Mouse (Mus musculus): ENCODE results near the gene Pde1a. TPM values are rescaled to one million over a fixed set of nuclear protein-coding genes. Genes with fewer than 3 reads are reported as not detected.
A peak's percentile ranks its signal among the peaks of the same experiment; 100 is the strongest.
"Not testable (repeated sequence)": the region's sequence is repeated elsewhere in the genome, so short reads cannot be mapped to it uniquely, and the experiment has no call there.

The Pde1a gene
- polyA plus RNA-seq, 1 experiment from 2014 or later = 0.81 TPM

DNA sequence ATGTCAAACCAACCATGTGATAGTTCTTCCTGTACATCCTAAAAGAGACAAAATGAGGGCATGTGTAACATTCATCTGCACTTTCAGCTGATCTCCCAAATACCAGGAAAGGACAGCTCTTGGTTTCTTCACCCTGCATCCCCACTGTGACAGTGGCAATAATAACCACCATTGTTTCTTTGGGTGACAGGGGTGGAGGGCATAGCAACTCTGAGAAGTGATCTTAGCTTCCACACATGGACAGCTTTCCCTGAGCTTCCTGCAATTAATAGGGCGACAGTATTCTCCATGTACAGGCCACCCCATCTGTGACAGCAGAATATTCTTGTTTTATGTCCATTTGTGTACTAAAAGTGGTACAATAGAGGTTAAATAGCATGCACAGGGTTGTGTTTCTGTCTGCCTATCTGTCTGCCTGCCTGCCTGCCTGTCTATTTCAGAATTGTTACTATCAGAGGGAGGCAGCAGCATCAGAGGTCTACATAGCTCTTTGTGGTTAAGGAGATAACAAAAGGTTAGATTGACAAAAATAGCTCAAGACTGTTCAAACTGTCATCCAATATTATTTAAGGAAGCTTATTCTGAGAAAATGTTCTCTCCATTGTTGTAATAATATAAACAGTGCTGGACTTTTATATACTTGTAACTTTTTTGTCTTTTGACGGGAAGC is 227.3 kb downstream of the Pde1a start:
- H3K27ac ChIP-seq = no peak overlapping the region
- H3K27me3 ChIP-seq (ENCODE audit: poor library complexity, severe bottlenecking) = no peaks in the 10 kb centered on the region
- no peak overlapping the region for H3K4me3 ChIP-seq
- WGBS = 92% methylated on average over 2 of the region's 2 CpGs
- H3K36me3 ChIP-seq (replicated peaks) = no peaks in the 10 kb centered on the region
- H3K4me1 ChIP-seq = 0 out of 2 replicates have a peak, but pooled peaks cover 5% of the 10 kb centered on the region
- DNase-seq (ENCODE audit: extremely low spot score, low spot score) = no peak
- no peaks in the 10 kb centered on the region for H3K9me3 ChIP-seq

GRCm38 (mm10) chr2:79898522-79898921 is 230.7 kb downstream of the Pde1a start:
- Histone ChIP-seq H3K27ac (no peak overlapping the region), H3K36me3 (replicated peaks) (no peaks in the 10 kb centered on the region)
- 84% methylated on average over 3 of the region's 3 CpGs for WGBS

GRCm38 (mm10) chr2:79892829-79893228 is 236.4 kb downstream of the Pde1a start:
- no peaks in the 10 kb centered on the region for H3K36me3 ChIP-seq (replicated peaks)
- DNase-seq (ENCODE audit: extremely low spot score, low spot score) = no peak
- no peaks in the 10 kb centered on the region for H3K9me3 ChIP-seq
- no peak overlapping the region for H3K4me3 ChIP-seq
- 89% methylated on average over 1 of the region's 1 CpGs for WGBS
- H3K27me3 ChIP-seq (ENCODE audit: poor library complexity, severe bottlenecking) = no peaks in the 10 kb centered on the region
- H3K27ac ChIP-seq = no peak overlapping the region
- no peaks in the 10 kb centered on the region for H3K4me1 ChIP-seq

More at GRCm38 (mm10) chr2:79898522-79898921, 230.7 kb downstream of the Pde1a start:
- Histone ChIP-seq H3K4me3 (no peak overlapping the region), H3K9me3 (no peaks in the 10 kb centered on the region), H3K27me3 (ENCODE audit: poor library complexity, severe bottlenecking) (no peaks in the 10 kb centered on the region), H3K4me1 (0 out of 2 replicates have a peak, but pooled peaks cover 5% of the 10 kb centered on the region)
- no peak for DNase-seq (ENCODE audit: extremely low spot score, low spot score)

DNA sequence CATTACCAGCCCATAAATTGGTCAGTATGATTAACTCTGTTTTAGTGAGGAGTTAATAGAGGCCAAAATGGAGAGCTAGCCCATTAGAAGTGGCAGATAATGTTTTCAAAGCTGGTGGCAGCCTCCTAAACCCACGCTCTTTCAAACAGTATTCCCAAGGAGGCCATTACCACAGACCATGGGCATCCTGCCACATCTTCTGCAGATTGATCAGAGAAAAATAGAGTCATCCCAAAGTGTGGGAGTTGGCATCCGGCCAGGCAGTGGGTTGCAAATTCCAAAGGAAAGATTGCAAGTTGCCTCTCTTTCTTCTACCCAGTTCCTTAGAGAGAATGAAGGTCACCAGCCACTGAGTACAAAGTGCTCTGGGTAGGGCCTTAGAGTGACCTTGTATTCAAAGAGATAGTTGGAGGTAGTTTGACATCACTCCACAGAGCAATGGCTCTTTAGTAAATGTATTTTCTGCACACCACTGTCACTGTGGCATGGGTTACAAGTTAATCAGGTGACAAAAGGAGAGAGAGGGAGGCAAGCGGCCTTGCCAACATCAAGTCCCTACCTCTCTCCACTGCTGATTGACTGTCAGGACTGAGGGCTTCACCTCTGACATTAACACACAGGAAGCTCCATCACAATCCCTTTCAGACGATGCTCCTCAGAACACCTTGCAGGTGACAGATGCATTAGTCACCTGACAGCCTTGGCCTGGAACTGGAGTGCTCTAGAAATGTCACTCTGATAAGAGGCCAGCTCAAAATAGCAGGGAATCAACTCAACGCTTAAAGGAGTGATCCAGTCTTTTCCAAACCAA is 237.3 kb downstream of the Pde1a start:
- no peaks in the 10 kb centered on the region for H3K27me3 ChIP-seq (ENCODE audit: poor library complexity, severe bottlenecking)
- DNase-seq (ENCODE audit: extremely low spot score, low spot score) = no peak
- WGBS = 89% methylated on average over 5 of the region's 5 CpGs
- H3K9me3 ChIP-seq = no peaks in the 10 kb centered on the region
- no peak overlapping the region for H3K27ac ChIP-seq
- no peaks in the 10 kb centered on the region for H3K4me1 ChIP-seq
- H3K4me3 ChIP-seq = no peak overlapping the region
- H3K36me3 ChIP-seq (replicated peaks) = no peaks in the 10 kb centered on the region

DNA sequence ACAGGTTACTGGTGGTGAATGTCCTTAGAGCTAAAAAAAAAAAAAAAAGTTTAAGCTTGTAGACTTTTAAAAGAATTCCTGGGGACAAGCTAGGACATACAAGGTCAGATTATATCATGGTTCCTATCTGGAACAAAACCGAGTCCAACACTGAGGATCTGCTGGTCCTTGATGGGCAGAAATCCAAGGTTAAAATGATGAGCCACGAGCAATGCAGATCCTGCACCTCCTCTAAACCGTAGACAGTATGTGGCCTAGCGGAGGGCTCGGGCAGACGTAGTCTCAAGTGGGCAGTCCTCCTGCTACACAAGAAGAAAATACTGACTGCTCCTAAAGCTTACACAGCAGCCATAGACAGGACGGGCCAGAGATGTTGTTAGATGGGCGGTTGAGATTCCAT is 238.5 kb downstream of the Pde1a start:
- no peaks in the 10 kb centered on the region for H3K36me3 ChIP-seq (replicated peaks)
- 91% methylated on average over 8 of the region's 8 CpGs for WGBS
- H3K9me3 ChIP-seq = no peaks in the 10 kb centered on the region
- H3K4me1 ChIP-seq = no peaks in the 10 kb centered on the region
- H3K27me3 ChIP-seq (ENCODE audit: poor library complexity, severe bottlenecking) = no peaks in the 10 kb centered on the region
- H3K27ac ChIP-seq = no peak overlapping the region
- no peak overlapping the region for H3K4me3 ChIP-seq
- DNase-seq (ENCODE audit: extremely low spot score, low spot score) = no peak

DNA sequence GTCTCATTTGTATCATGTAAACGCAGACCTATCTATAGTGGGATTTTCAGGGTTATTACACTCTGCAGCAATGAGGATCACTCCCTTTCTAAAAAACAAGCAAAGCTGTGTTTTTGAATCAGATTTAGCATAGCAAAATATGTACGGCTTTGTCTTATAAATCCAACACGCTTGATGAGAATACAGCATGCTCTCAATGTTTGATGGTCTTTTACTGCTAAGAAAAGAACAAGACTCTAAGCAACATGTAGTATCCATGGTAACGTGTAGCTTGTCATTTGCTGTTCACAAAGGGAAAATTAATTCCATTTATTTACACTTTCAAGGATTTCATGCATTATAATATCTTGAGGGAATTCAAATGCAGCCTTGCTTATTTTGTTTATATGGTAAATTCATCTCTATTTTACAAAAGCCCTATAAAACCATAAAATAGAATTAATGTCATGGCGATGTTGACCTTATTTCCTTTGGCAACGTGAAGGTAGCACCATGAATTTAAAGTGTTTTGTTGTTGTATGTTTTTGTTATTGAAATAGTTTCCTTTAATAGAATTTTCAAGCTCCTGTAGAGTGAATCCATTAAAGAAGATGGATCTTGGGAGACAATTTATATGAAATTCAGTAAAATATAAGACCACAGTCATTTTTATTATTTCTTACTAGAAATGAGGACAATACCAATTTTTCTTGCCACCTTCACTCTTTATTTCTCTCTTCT is 245.5 kb downstream of the Pde1a start:
- no peak overlapping the region for H3K4me3 ChIP-seq
- DNase-seq (ENCODE audit: extremely low spot score, low spot score) = no peak
- no peaks in the 10 kb centered on the region for H3K4me1 ChIP-seq
- WGBS = 88% methylated on average over 6 of the region's 6 CpGs
- H3K9me3 ChIP-seq = no peaks in the 10 kb centered on the region
- H3K36me3 ChIP-seq (replicated peaks) = no peaks in the 10 kb centered on the region
- no peaks in the 10 kb centered on the region for H3K27me3 ChIP-seq (ENCODE audit: poor library complexity, severe bottlenecking)
- no peak overlapping the region for H3K27ac ChIP-seq

GRCm38 (mm10) chr2:79883210-79883609 is 246.0 kb downstream of the Pde1a start:
- WGBS = 97% methylated on average over 4 of the region's 4 CpGs
- H3K27me3 ChIP-seq (ENCODE audit: poor library complexity, severe bottlenecking) = no peaks in the 10 kb centered on the region
- H3K9me3 ChIP-seq = no peaks in the 10 kb centered on the region
- DNase-seq (ENCODE audit: extremely low spot score, low spot score) = no peak
- no peak overlapping the region for H3K27ac ChIP-seq
- H3K36me3 ChIP-seq (replicated peaks) = no peaks in the 10 kb centered on the region
- H3K4me1 ChIP-seq = no peaks in the 10 kb centered on the region
- H3K4me3 ChIP-seq = no peak overlapping the region

DNA sequence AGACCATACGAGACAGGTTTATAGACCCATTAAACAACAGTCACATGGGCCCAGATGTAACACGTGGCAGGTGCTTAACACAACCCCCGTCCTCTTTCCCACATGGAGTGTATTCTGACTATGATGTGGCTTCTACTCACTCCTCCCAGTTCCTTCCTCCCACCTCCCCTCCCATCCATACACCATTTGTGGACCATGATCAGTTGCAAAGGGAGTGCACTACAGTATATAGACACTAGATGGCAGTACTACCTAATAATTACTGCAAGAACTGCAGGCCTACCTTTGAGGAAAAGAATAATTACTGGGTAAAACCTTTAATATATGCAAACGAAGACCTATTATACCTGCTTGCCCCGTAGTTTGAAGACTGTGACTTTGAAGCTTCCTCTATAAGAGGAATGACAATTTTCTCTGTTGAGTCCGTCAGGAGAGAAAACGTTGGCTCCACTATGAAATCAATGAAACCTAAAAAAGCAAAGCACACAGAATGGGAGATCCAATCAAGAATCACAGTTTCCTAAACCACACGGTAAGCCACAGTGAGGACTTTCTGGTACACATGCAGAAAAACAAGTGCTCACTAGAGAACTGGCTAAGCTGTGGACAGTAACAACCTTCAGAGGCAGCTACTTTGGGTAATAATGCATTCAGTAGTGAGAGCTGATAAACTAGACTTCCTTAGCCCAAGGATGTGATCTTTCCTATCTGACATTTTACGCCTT is 263.8 kb downstream of the Pde1a start:
- peak; percentile 21 for DNase-seq (ENCODE audit: extremely low spot score, low spot score)
- WGBS = 50% methylated on average over 9 of the region's 9 CpGs
- H3K27me3 ChIP-seq (ENCODE audit: poor library complexity, severe bottlenecking) = no peaks in the 10 kb centered on the region
- H3K4me3 ChIP-seq = no peak overlapping the region
- H3K27ac ChIP-seq = no peak overlapping the region
- no peaks in the 10 kb centered on the region for H3K9me3 ChIP-seq
- H3K36me3 ChIP-seq (replicated peaks) = no peaks in the 10 kb centered on the region
- H3K4me1 ChIP-seq = no peaks in the 10 kb centered on the region

GRCm38 (mm10) chr2:79856874-79857273 is 272.4 kb downstream of the Pde1a start:
- no peak for DNase-seq (ENCODE audit: extremely low spot score, low spot score)
- no peaks in the 10 kb centered on the region for H3K4me1 ChIP-seq
- no peak overlapping the region for H3K27ac ChIP-seq
- no peak overlapping the region for H3K4me3 ChIP-seq
- WGBS = 92% methylated on average over 1 of the region's 1 CpGs
- no peaks in the 10 kb centered on the region for H3K36me3 ChIP-seq (replicated peaks)
- no peaks in the 10 kb centered on the region for H3K27me3 ChIP-seq (ENCODE audit: poor library complexity, severe bottlenecking)
- no peaks in the 10 kb centered on the region for H3K9me3 ChIP-seq

GRCm38 (mm10) chr2:79847396-79847795 is 281.9 kb downstream of the Pde1a start:
- WGBS = 82% methylated on average over 13 of the region's 13 CpGs
- H3K9me3 ChIP-seq; H3K4me3 ChIP-seq; H3K27ac ChIP-seq; H3K4me1 ChIP-seq; H3K36me3 ChIP-seq (replicated peaks); DNase-seq (ENCODE audit: extremely low spot score, low spot score); H3K27me3 ChIP-seq (ENCODE audit: poor library complexity, severe bottlenecking): not testable (repeated sequence)

GRCm38 (mm10) chr2:79839513-79839912 is 289.7 kb downstream of the Pde1a start:
- Histone ChIP-seq H3K27ac (no peak overlapping the region), H3K9me3 (no peaks in the 10 kb centered on the region), H3K4me3 (no peak overlapping the region), H3K36me3 (replicated peaks) (no peaks in the 10 kb centered on the region), H3K4me1 (no peaks in the 10 kb centered on the region), H3K27me3 (ENCODE audit: poor library complexity, severe bottlenecking) (no peaks in the 10 kb centered on the region)
- WGBS = 87% methylated on average over 5 of the region's 5 CpGs
- DNase-seq (ENCODE audit: extremely low spot score, low spot score) = no peak

DNA sequence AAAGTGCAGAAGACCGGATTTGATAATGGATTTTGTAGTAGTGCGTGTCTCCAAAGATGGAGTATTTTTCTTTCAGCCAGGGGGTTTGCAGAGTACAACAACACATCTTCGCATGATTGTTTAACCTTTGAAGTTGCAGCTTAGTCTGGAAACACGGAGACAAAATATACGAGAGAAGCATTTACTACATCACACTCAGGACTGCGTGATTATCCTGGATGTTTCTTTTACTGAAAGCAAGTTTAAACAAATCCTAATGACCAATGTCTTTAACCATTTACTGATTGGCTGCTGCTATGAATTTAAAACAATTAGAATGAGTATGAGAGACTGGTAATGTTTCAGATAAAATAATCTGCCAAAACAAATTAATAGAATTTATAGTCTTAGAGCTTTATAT is 290.2 kb downstream of the Pde1a start:
- DNase-seq (ENCODE audit: extremely low spot score, low spot score) = no peak
- no peak overlapping the region for H3K27ac ChIP-seq
- no peaks in the 10 kb centered on the region for H3K4me1 ChIP-seq
- H3K4me3 ChIP-seq = no peak overlapping the region
- 86% methylated on average over 6 of the region's 6 CpGs for WGBS
- no peaks in the 10 kb centered on the region for H3K27me3 ChIP-seq (ENCODE audit: poor library complexity, severe bottlenecking)
- H3K9me3 ChIP-seq = no peaks in the 10 kb centered on the region
- H3K36me3 ChIP-seq (replicated peaks) = no peaks in the 10 kb centered on the region

Data from forebrain, embryonic 10.5 days (tissue).